Mouse (Mus musculus) CH12.LX (cell line): ENCODE data around the gene Fn3krp.

Source experiments
- CTCF ChIP-seq, 2 experiments: IDR thresholded peaks in 1 of 2; conservative IDR thresholded peaks in 1 of 2; 2 replicates each; pipeline ENCODE4 v1.5.1; 2011 to 2012; ENCODE audit warnings: low read depth in 2 of 2, low read length in 2 of 2, improper control_type of control experiment in 1 of 2, inconsistent platforms in 1 of 2, mild to moderate bottlenecking in 1 of 2, moderate library complexity in 1 of 2
- E2F4 ChIP-seq: IDR thresholded peaks from 2 replicates; pipeline ENCODE4 v1.6.1; 2011; ENCODE audit warnings: low read depth, low read length, improper control_type of control experiment; ENCODE audit not compliant: insufficient replicate concordance
- HCFC1 ChIP-seq: IDR thresholded peaks from 2 replicates; pipeline ENCODE4 v1.6.1; 2012; ENCODE audit warnings: low read depth, mild to moderate bottlenecking, inconsistent platforms, low read length, improper control_type of control experiment
- IRF4 ChIP-seq: IDR thresholded peaks from 2 replicates; pipeline ENCODE4 v1.6.1; 2014; ENCODE audit warnings: low read depth, mild to moderate bottlenecking, inconsistent platforms, low read length, improper control_type of control experiment
- POLR2A ChIP-seq: IDR thresholded peaks from 2 replicates; pipeline ENCODE4 v1.6.1; 2011; ENCODE audit warnings: low read depth, mild to moderate bottlenecking, improper control_type of control experiment, low read length
- RAD21 ChIP-seq: IDR thresholded peaks from 2 replicates; pipeline ENCODE4 v1.6.1; 2011; ENCODE audit warnings: low read depth, mild to moderate bottlenecking, low read length, improper control_type of control experiment, moderate library complexity
- ZC3H11A ChIP-seq: IDR thresholded peaks from 2 replicates; pipeline ENCODE4 v1.6.1; 2012; ENCODE audit warnings: low read depth, mild to moderate bottlenecking, inconsistent platforms, low read length, improper control_type of control experiment
- ZNF384 ChIP-seq: IDR thresholded peaks from 2 replicates; pipeline ENCODE4 v1.6.1; 2012; ENCODE audit warnings: low read depth, low read length, improper control_type of control experiment, inconsistent platforms

GRCm38 (mm10) chr11:121451753-121452635, 30.8 kb downstream of the Fn3krp start, which contains the start of gene Tbcd:
- no peak for TF ChIP-seq CTCF (conservative IDR thresholded peaks at IDR 0.05 in 1 of 2, IDR thresholded peaks at IDR 0.05 in 1 of 2; ENCODE audit: low read depth in 2 of 2, low read length in 2 of 2)
- peak; percentile 83 for TF ChIP-seq IRF4
- TF ChIP-seq RAD21, result no peak
- TF ChIP-seq ZNF384, result peak; percentile 60
- TF ChIP-seq HCFC1, result peak; percentile 98
- no peak for TF ChIP-seq ZC3H11A
- peak; percentile 93 for TF ChIP-seq POLR2A
- TF ChIP-seq E2F4, result peak; percentile 90; the same call in 1 of the 2 replicates
